Mouse (Mus musculus) T-helper 17 cell (primary cell): ENCODE results near the gene Rexo2.
"Not testable (repeated sequence)": the region's sequence is repeated elsewhere in the genome, so short reads cannot be mapped to it uniquely, and the experiment has no call there.

Experiments
- in situ Hi-C, 2 experiments: fragments of 300-600 bp; cut with MboI, MseI; formaldehyde crosslinking; loops; 1 replicate in 1 of 2; 2 replicates in 1 of 2; pipeline ENCODE4 v1.15.1; 2025; ENCODE audit warnings: high pct_unique_total_duplicates in 2 of 2

Rexo2 gene

DNA sequence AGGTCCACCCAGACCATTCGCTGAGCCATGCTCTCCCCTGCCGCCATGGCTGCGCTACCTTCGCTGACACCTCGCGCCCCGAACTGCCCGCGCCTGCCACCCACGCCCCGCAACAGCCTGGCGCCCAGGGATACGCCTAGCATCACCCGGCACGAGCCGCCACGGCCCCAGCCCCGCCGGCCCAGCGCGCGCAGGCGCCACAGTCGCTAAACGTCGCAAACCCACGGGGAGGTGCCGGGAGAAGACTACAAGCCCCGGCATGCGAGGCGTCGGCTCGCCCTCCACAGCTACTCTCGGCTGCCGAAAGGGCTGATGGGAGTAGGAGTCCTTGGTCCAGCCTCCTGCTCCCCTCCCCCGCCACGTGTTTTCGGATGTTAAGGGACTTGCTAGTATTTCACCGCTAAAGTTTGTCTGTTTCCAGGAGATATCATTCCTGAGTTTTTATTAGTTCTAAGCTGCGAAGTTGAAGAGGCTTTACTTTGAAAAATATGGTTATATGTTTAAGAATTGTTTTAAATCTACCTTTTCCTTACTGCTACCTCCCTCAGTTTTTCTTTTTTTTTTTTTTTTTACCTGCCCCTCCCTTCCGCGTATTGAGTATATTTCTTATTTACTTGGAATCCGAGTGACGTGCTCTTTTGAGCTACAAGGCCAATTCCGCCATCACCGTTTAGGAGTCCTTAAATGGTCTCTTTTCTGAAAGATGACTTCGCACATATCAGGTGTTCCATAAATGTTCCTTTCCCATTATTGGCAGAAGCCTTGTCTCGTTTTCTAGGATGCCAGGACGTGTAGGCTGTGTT is at the start of gene Rexo2:
Rexo2 (minus strand) TSS at position 213 of the 803 bp plus-strand sequence.
- in situ Hi-C loops = no loop called here

DNA sequence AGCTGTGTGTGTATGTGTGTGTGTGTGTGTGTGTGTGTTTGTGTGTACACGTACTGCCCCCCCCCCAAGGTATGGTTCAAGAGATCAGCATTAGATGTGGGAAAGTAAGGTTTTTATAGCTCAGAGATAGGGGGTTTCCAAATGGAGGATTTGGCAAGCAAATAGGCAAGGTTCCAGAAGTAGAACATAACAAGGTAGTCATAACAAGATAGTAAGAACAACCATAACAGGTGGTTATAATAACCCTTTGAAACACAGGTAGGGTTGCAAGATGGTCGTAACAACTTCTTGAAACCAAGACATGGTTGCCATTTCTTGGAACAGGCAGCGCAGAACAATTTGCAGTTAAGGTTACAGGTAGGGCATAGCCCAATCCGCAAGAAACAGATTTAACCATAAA is 46.1 kb upstream of the Rexo2 start:
- in situ Hi-C loops = no loop called here

- in situ Hi-C loops = no loop called here
Measured at GRCm38 (mm10) chr9:48525566-48525965, 45.1 kb upstream of the Rexo2 start.

DNA sequence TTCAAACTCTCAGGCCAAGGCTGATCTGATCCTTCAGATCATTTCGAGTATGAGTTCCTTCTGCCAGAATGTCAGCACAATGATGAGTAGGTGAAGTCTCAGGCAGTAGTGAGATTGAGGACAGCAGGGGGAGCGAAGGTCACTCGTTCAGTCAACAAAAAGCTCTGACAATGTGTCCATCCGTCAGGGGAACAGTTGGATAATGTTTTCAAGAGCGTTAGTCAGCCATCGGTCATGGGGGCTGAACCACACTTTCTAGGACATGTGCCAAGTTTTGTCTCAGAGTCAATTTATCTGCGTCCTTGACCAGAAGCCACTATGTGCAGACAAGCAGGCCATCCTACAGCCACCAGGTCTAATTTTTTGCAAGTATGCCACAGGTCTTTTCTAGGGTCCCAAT is 40.0 kb upstream of the Rexo2 start:
- in situ Hi-C loops = not testable (repeated sequence)

- in situ Hi-C loops = no loop called here
Measured at GRCm38 (mm10) chr9:48517372-48518130, 37.1 kb upstream of the Rexo2 start.

- in situ Hi-C loops = no loop called here
Measured at GRCm38 (mm10) chr9:48516615-48517371, 36.4 kb upstream of the Rexo2 start.

DNA sequence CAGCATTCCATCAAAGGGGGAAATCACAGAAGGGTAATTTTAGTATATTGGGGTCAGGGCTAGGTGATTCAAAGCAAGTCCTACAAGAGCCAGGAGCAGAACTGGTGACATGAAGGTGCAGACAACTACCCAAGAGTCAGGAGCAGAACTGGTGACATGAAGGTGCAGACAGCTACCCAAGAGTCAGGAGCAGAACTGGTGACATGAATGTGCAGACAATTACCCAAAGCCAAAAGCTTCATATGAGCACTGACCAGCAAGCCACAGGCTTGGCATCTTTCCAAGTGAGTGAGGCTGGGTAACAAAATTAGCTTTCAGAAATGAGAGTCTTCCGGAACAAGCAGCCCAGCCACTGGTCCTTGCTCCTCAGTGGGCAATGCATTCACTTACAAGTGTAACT is 34.9 kb upstream of the Rexo2 start:
- in situ Hi-C loops = no loop called here

DNA sequence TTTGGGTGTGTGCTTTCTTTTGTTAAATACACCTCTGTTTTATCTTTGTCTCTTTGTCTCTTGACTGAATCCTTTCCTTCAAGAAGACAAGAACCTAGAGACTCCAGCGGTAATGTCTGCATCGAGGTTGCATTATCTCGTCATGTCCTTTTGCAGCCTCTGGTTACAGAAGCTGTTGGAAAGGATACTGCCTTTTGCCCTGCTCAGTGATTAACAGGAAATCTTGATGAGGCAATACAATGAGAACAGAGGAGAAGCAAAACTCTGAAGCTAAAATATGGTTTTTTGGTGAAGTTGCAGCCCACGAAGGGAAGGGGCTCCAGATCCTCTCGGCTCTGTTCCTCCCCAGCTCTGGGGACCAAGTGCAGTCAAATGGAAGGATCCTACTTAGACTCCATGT is 29.7 kb upstream of the Rexo2 start:
- in situ Hi-C loops = no loop called here

- in situ Hi-C loops = no loop called here
Measured at GRCm38 (mm10) chr9:48504741-48505365, 24.4 kb upstream of the Rexo2 start.

DNA sequence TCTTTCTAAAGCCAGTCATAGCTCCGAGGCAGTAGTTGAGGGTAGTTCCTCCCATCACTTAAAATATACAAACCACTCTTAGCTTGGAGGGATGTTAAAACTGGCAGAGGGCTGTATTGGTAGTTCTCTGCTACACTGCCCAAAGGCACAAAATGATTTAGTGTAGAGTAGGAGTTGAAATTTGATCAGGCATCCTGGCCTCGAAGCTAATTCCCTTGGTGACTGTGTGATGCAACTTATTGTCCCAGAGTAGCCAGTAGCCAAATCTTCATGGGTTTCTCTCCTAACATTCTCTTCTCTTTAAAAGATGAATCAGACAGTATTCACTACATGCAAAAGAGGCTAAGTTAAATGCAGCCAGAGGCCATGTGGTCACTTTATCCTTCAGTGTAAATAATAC is 22.6 kb upstream of the Rexo2 start:
- in situ Hi-C loops = no loop called here

- in situ Hi-C loops = no loop called here
Measured at GRCm38 (mm10) chr9:48501192-48501591, 20.8 kb upstream of the Rexo2 start.

- in situ Hi-C loops = no loop called here
Measured at GRCm38 (mm10) chr9:48495548-48495932, 15.1 kb upstream of the Rexo2 start.

GRCm38 (mm10) chr9:48494817-48495547 is 14.6 kb upstream of the Rexo2 start, which contains the start of the genes Rbm7 and Gm5617:
Rbm7 (minus strand) TSS chr9:48495299.
Gm5617 (plus strand) TSS chr9:48495442.
- in situ Hi-C loops = no loop called here

DNA sequence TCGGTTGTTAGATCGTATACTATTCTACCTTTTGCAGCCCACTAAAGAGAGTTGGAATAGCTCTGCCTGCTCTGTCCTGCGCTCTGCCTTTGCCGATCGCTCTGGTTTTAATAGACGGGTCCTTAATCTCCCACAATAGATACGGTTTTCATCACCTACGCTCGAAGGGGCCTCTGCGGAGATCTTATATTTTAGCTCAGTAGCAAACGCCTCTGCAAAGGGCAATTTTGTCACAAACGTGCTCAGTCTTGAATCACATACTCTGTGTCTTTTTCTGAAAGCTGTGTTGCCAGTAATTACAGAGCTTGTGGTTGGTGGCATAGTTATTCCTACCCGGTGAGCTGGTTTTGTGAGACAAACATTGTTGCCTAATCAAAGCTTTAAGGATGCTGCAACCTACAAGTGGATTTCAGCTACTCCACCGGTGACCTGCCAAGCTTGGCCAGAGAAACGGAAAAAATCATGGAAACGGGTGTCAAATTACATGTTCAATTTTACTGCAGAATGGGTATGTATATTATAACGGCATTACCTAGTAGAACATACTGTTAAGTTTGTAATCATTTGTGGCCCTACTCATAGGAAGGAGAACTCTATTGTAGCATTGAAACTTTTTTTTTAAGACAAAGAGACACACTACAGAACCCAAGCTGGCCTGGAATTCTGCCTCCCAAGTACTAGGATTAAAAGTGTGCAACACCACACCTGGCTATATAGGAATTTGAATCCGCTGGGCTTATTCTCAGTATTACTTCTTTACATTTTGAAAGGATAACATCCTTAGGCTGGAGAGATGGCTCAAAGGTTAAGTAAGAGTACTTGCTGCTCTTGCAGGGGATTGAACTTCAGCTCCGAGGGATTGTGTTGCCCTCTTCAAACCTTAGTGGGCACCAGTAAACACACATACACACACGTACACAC is 1.1 kb upstream of the Rexo2 start:
- in situ Hi-C loops = no loop called here

- in situ Hi-C loops = loop anchor here in 1 of 2 experiments (5.0 kb wide), 1 partner anchor 572 kb away; no protein-coding TSS in a partner anchor
Measured at GRCm38 (mm10) chr9:48479838-48480410, 499 bp downstream of the Rexo2 start.

DNA sequence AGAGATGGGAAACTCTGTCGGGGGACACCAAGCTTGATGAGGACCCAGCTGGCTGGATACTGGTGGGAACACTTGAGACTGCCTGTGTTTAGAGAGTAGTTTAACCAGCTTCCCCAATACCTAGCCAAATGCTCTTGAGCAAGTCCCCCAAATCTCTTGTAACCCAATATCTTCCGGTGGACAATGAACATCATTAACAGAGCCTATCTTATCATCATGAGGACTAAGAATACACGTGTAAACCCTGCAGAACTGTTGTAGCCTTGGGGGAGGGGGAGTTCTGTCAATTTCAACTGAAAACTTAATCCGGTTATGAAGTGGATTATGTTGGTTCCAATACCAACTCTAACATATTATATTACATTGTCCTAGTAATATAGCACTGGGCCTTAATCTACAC is 1.6 kb downstream of the Rexo2 start:
- in situ Hi-C loops = loop anchor here in 1 of 2 experiments (5.0 kb wide), 1 partner anchor 573 kb away; no protein-coding TSS in a partner anchor

DNA sequence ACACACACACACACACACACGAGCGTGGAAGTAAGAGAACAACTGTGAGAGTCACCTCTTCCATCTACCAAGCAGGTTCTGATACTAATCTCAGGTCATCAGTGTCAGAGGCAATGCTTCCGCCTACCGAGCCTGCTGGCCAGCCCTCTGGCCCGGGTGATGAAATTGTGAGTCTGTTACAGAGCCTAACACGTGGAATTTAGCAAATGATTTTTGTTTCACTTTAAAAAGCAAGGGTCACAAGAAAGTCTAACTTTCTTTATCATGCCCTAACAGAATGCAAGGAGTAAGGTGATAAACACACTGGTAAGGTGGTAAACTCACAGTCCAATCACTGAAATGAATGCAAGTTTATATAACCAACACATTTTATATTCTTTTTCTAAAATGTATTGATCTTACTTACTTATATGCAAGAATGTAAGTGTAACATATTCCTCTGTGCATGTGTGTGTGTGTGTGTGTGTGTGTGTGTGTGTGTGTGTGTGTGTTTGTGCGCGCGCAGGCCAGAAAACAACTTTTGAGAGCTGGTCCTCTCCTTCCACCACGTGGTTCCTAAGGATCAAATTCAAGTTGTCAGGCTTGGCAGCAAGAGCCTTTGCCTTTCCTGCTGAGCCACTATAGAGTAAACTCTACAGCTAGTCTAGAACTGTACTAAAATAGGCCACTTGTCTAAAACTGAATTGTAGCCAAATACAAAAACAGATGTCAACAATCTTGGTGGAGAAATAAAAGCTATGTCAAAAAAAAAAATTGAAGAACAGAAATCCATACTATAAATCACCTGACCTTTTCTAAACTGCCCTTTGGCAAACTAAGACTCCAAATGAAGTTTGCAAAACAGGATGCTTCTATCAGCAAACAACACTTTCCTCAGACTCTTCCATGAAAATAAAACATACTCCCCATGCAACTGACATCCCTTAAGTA is 3.9 kb downstream of the Rexo2 start:
- in situ Hi-C loops = loop anchor here in 1 of 2 experiments (5.0 kb wide), 1 partner anchor 576 kb away; no protein-coding TSS in a partner anchor

- in situ Hi-C loops = no loop called here
Measured at GRCm38 (mm10) chr9:48474367-48474766, 6.1 kb downstream of the Rexo2 start.
